Mouse (Mus musculus) activated CD4-positive, CD25-positive, alpha-beta regulatory T cell, adult 4 months (primary cell): ENCODE results near the gene Gm3286. TPM values are rescaled to one million over a fixed set of nuclear protein-coding genes. Genes with fewer than 3 reads are reported as not detected.
"Not testable (repeated sequence)": the region's sequence is repeated elsewhere in the genome, so short reads cannot be mapped to it uniquely, and the experiment has no call there.

Experiments used
- ATAC-seq: one replicate; pipeline ENCODE4 v1.8.0; 2017
- polyA plus RNA-seq, 2 experiments: library from polyadenylated mRNA; unstranded; fragments of 100-300 nt; shearing (Covaris generic); gene quantifications; one replicate each; pipeline ENCODE4 v1.2.1; 2017

The Gm3286 gene
- not detected for polyA plus RNA-seq

GRCm38 (mm10) chr5:95510458-95510857, at the start of gene Gm3286:
TSS of gene Gm3286 (plus strand) at chr5:95510758.
- ATAC-seq = not testable (repeated sequence)

Other genes starting within 250 kb of the Gm3286 start
- not detected for gene Gm10424, start 238.0 kb upstream of the Gm3286 start, polyA plus RNA-seq
- not detected for gene Gm3259, start 204.8 kb upstream of the Gm3286 start, polyA plus RNA-seq
- not detected for gene D5Ertd577e, start 54.0 kb upstream of the Gm3286 start, polyA plus RNA-seq
- gene Gm7971, start 84.1 kb downstream of the Gm3286 start, polyA plus RNA-seq = not detected
- gene Gm7978, start 225.4 kb downstream of the Gm3286 start, polyA plus RNA-seq = not detected
- not detected for gene Gm7982, start 231.3 kb downstream of the Gm3286 start, polyA plus RNA-seq